Mouse (Mus musculus): ENCODE data around the gene Gapdhs.

DNA sequence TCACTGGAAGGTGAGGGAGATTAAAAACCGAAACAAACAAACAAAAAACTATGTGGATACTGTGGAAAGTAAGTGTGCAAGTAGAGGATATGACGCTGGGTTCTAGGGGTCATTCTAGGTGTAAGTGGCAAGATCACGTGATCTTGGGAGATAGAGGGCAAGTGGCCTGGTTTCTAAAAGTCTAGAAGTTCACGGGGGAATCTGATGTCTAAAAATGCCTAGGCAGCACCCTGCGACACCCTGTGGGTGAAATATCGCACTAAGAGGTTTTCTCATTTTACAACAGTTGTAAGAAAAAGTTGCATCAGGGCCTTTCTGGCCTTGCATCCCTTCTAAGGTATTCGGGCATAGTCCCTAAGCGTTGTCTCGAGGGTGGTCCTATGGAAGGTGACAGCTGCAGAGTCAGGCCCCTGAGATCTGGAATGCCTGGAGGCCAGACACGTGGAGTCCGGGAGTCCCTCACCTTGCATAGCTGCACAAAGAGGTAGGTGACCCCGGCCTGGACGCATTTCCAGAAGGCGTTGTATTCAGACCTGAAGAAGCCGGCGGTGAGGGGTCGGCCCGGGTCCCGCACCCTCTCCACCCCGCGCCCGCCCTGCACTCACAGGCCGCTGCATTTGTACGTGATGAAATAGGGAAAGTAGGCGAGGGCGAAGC, 14.6 kb downstream of the Gapdhs start:
- TF ChIP-seq REST (IDR thresholded peaks at IDR 0.05; ENCODE audit: insufficient read depth, insufficient read length): no peak
- TF ChIP-seq POLR2A (IDR thresholded peaks at IDR 0.05; ENCODE audit: insufficient read length, low read depth): no peak
- TF ChIP-seq POLR2AphosphoS2 (IDR thresholded peaks at IDR 0.05; ENCODE audit: insufficient read length, low read depth): no peak
- peak in 1 of 3 experiments; percentile 12 for TF ChIP-seq MYOD1 (IDR thresholded peaks at IDR 0.05; ENCODE audit: control insufficient read depth in 1 of 3, insufficient read length in 2 of 3, low read depth in 2 of 3)
- no peak for TF ChIP-seq TCF12 (IDR thresholded peaks at IDR 0.05; ENCODE audit: insufficient read depth, poor library complexity, severe bottlenecking)
- peak in 1 of 3 experiments; percentile 21 for TF ChIP-seq MYOG (IDR thresholded peaks at IDR 0.05; ENCODE audit: control insufficient read depth in 1 of 3, insufficient read depth in 1 of 3, insufficient read length in 2 of 3, low read depth in 2 of 3)
- TF ChIP-seq USF1 (IDR thresholded peaks at IDR 0.05; ENCODE audit: low read depth): peak; percentile 68
- TF ChIP-seq MAX (IDR thresholded peaks at IDR 0.05; ENCODE audit: low read depth): no peak
- TF ChIP-seq E2F4 (IDR thresholded peaks at IDR 0.05; ENCODE audit: insufficient read depth): no peak
- TF ChIP-seq CEBPB (IDR thresholded peaks at IDR 0.05; ENCODE audit: insufficient read depth, poor library complexity, severe bottlenecking): no peak
- no peak for TF ChIP-seq SRF (IDR thresholded peaks at IDR 0.05; ENCODE audit: control insufficient read depth, insufficient read length, low read depth)
